Mouse (Mus musculus): ENCODE results near the gene Tenm2.
A peak's percentile ranks its signal among the peaks of the same experiment; 100 is the strongest.

Gene Tenm2

DNA sequence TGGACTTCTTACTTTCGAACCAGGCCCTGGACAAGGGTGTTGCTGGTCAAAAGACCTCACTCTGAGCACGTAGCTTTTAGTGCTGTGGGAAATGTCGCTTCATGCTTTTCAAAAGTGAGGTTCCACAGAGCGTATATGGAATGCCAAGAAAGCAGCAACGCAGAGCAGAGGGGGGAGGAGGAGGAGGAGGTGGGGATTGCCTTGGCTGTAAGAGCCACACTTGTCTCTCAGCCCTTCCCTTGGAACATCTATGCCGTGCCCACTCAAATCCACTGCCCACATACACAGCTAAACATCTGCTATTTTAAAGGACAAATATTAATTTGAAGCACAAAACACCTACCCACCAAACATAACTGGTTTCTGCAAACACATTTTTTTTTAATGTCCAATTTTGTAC lies 544.9 kb downstream of the Tenm2 start:
- no peak for DNase-seq

DNA sequence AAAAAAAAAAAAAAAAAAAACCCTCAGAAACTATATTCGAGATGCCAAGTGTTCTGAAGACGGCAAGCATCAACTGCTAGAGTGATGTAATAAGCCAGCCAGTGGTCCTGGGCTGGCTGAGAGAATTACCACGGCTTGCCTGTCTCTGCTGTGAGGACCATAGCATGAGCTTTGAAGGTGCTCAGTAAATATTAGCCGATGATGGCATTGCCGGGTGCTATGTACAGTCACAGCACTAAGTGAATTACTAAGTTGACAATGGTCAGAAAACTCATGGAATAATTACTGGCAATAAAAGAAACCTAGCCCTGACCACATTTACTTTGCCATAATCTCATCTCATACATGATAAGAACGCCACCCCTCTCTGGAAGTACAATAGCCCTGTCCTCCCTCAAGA lies 549.5 kb downstream of the Tenm2 start:
- no peak for DNase-seq

DNA sequence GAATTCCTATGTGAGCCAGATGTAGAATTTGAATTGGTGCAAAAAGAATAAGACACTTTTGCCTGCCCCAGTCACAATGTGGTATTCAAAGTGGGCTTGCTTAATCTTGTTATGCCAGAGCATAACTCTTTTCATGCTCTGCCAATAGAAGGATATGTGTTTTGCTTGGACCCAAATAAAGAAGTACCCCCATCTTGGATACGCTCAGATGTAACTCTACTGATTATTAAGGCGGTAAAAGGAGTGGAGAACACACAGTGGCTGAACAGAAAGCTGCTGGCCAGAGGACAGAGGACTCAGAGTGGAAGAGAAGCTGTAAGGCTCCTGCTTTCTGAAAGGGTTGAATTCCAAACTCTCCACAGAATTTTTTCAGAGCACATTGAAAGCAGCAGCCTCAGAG lies 556.4 kb downstream of the Tenm2 start:
- DNase-seq = no peak

DNA sequence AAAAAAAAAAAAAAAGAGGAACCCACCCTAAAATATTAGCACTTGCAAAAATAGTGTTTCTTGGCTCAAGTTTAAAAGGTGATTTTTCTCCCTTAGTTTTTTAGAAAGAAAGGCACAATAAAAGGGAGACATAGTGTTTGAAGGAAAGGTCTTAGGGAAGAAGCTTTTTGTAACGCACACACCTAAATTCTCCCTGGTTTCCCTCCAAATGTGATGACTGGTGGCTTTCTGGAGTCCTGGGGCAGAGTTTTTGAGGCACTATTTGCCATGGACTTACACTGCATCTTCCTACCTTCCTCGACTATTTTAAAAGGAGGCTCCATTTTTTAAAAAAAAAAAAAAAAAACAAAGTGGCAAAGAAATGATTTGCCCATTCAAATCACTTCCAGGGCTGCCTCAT lies 557.2 kb downstream of the Tenm2 start:
- no peak for DNase-seq

DNA sequence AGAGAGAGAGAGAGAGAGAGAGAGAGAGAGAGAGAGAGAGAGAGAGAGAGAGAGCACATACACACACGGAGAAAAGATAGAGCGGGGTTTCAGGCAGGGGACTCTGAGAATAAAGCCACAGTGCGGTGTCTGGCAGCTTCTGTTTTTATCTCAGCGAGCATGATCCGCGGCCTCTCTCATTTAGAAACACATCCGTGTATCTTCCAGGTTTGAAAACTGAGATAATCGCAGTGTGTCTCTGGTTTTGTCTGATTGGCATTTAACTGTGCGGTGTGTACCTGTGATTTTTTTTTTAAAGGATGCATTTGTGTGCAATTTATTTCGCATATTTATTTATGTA lies 557.7 kb downstream of the Tenm2 start:
- peak; percentile 61 for DNase-seq

DNA sequence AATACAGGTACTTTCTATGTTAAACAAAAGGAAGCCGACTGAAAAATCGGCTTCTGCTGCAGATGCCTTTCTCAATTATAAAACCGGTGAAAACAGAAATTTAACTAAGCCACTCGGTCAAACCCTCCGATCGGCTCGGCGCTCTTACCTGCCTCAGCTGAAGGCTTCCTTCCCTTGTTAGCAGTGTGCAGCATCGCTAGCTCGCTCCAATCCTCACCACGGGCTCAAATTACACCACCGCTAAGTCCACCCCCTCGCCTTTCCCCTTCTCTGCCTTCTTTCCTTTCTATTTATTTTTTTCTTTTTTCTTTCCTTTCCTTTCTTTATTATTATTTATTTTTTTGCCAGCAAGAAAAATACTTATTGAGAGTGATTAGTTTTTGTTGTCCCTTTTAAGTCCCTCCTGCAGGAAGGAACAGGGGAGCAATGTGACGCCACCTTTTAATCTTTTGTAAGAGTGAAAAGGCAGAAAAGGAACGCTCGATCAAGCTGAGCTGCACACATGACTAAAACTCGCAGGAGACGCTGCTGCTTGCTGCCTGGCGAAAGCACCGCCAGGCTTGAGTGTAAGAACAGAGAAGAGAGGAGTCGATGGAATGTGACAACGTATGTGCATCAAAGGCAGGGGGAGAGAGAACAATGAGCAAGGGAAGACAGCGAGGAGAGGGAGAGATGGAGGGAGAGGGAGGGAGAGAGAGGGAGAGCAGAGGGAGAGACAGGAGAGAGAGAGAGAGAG lies 558.3 kb downstream of the Tenm2 start:
- peak; percentile 84 for DNase-seq

DNA sequence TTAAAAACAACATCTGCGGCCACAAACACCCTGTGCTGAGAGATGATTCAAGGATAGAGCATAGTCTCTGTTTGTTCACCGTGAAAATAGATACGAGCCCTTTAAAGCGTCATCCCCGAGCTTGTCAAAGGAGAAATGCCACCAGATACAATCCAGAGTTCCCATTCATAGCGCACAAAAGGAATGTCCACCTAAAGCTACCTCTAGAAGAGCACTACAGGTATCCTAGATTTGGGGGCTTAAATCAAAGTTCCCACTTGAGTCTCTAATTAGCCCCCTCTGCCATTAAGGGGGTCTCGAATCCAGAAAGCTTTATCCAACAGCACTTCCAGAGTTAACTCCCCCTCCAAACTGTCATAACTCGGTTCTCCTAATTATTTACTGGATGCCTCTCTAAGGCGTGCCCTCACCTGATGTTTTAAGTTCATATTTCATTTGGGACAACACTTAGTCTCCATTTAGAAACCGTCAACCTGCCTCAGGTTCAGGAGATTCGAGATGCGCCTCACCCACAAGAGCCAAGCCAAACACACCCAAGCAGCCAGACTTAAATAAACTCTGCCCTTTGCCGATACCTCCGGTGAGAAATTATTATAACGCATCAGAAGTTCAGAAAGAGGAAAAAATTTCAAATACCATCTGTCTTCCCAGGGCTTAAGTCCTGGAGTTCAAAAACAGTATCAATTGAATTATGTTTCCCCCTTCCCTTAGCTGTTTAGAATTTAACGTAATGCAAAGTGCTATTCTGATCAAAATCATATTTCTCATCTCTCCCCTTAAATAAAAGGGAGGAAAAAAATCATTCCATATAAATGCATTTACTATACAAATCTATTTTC lies 559.1 kb downstream of the Tenm2 start:
- no peak for DNase-seq

DNA sequence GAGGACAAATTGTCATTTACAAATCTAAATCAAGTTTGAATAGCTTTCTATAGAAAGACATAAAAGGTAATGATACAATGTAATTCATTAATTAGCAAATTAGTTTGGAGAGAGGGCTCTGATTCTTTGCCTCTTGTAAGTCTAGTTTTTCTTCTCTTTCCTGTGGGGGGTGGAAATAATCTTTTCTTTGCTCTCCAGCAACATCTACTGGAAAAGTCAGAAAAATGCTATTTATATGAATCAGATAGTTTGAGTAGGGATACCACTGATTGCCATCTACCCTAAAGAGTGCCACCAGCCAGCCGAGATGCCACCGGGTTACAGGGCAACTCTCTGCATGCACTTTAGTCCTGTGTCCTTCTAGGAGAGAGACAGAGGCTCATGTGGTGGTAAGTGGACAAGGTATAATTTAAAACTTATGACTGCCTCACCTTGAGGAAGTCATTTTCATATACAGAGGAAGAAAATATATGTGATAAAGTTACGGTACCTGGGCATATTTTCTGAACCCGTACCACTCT lies 560.8 kb downstream of the Tenm2 start:
- DNase-seq = no peak

DNA sequence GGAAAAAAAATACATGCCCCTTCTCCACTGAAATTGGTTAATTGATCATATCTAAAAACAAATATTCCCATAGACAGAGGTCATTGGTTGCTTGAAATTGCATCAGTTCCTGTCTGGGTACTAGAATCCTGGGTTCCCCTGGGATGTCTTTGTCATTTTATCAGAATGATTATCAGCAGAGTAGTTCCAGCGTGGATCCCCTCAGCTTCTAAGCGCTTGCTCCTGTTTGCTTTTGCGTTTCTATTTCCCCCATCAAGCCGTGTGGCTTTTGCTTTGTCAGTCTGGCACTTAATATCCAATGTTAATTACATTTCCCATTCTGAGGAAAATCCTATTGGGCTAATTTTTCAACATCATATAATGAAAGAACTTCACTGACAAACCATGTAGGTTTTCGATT lies 561.6 kb downstream of the Tenm2 start:
- DNase-seq = no peak

DNA sequence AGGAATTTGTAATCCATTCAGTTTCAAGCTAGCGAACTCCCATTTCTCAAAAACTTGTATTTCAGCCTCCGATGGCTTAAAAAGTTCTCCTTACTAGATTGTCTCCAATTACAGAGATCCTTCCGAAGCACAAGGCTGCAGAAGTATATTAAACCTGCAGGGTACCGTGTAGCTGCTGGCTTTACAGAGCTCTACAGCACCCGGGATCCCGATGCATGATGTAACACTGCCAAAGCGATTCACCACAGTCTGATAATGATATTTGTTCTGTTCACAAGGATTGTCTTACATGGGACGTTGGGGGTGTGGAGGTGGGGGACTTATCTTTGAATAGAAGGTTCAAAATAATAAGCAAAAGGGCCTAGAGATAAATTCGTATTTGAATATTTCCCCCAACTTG lies 564.6 kb downstream of the Tenm2 start:
- no peak for DNase-seq

DNA sequence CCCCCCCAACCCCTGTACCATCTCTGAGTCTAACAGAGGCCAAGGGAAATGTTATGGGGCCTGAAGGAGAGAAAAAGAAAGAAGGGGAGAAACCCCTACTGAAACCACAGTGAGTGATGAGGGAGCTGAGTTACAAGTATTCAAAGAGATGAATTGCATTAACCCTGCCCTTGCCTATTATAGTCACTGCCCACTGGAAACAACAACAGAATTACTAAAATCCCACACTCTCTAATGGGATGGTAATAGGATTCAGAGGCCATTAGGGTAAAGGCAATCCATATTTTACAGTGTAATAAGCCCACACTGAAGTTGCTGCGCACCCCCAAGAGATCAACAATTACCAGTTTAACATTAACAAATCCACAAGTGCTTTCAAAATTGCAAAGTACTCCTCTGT lies 571.7 kb downstream of the Tenm2 start:
- DNase-seq = no peak

DNA sequence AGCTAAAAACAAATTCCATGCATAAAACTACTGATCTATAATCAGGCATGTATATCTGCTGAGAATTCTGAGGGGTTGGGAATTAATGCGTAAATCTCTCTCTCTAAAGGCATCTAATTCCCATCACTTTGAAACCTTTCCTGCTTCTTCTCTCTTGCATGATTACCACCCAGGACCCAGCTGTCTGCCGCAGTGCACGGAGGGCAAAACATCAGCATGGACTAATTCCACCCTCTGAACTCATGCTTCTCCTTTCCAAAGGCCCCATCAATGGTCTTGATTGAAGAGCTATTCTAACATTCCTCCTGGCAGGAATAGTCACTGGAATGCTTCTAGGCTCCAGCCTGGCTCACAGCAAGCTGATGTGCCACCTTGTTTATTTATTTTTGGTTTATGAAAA lies 572.2 kb downstream of the Tenm2 start:
- DNase-seq = no peak

DNA sequence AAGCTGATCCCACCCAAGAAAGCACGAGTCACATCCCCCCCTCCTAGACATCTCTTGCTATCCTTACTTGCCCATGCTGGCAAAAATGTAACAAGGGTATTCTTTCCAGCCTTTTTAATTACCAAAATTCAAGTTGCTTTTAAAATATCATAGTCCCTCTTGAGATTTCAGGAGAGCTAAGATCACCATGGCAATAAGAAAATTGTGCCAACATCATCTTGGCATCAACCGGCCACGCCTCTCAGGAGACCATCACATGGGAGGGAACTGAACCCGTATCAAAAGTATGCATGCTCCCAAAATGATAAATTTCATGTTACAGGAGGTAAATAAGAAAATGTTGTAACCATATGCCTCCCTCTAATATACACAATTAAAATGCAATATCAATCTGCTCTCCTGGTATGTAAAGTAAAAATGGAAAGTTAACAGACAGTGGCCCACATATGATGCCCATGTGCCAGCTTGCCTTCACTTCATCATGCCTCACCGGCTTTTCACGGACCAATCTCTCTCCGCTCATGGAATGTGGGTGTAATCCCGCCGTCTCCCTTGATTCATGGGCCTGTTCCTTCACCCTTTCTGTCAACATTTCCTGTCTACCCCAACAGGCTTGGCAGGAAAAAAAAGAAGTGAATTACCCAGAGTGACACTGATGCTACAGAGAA lies 582.0 kb downstream of the Tenm2 start:
- DNase-seq = no peak

DNA sequence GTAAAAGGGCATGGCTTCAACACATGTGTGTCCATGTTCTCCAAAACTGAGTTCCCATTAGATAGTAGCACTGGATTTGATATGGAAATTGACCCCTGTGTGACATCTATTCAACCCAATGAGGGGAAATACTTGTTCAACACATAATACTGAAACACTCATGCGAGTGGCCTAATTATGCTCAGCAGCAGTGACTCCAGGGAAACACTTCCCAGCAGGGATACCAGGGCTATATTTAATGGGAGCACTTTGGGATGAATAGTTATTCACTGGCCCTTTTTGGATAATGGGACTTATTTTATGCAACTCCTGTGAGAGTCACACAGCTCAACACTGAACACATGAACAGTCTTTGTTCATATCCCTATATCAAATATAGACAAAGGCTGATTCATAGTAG lies 588.6 kb downstream of the Tenm2 start:
- DNase-seq = no peak

DNA sequence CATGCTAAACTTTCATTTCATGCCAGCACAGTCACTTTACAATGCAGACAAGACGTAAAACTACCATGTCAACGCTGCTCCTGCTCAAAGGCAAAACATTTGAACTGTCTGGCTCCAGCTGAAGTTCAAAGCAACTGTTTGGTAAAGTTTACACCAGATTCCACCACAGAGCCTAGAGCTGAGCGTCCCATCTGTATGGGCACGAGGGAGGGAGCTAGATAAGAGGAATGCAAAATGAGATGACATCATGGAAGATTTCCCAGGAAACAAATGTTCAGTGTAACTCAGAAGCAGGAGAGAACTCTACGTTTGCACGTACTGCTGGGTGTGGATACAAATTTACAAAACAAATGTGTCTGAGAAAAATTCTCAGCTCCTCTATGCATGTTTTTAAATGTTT lies 600.7 kb downstream of the Tenm2 start:
- DNase-seq = peak; percentile 18

DNA sequence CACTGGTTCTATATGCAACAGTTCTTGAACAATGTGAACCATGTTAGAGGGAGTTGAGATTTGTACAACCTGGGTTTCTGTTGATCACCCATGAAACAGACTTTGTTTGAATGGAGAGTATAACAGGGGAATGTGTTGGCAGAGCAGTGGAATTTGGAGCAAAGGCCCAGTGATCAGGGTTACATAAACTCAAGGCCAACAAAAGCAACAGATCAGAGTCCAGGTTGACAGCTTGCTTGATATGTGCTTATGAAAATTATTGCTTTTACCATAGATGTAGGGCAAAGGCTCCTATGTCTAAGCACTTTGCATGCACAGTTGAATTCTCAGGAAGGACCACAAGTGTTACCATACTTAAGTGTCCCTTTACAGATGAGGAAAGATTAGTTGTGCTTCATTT lies 603.6 kb downstream of the Tenm2 start:
- no peak for DNase-seq

DNA sequence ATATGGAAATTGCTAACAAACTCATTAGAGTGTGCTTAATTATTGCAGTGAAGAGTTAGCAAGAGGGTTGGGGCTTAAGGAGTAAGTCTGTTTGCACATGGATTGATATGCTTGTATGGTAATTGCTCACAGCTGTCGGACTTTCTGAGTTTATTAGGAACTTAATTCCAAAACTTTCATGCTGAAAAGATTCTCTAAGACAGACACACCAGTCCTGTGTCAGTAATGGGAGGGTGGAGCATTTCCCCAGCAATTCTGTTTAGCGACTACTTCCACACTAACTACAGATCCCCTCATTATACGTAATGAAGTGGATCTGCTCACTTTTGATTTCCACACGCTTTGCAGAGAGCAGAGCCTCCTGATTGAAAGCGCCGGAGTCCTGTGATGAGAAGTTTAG lies 622.0 kb downstream of the Tenm2 start:
- DNase-seq = no peak

DNA sequence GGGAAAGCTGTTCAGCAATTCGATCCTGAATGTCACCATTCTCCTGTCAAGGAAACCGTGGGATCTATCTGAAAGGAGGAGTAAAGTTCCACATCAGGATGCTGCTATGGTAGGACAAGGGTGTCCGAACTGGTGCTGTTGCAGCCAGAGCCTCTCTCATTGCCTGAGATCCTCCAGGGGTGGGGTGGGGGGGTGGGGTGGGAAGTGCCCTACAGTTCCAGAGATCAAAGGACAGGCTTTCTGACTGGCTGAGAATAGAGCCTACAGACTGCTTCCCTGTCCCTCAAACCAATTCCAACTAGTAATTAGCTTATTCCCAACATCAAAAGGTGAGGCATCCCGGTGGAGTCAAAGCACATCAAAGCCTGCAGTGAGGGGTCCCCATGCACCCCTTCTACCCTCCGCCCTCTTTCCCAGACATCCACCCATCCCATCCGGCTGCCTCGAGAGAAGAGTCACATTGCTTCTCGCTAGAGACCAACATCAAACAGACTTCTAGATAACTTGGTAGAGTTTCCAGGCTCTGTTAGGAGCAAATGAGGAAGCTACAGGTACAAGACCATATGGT lies 630.9 kb downstream of the Tenm2 start:
- no peak for DNase-seq

DNA sequence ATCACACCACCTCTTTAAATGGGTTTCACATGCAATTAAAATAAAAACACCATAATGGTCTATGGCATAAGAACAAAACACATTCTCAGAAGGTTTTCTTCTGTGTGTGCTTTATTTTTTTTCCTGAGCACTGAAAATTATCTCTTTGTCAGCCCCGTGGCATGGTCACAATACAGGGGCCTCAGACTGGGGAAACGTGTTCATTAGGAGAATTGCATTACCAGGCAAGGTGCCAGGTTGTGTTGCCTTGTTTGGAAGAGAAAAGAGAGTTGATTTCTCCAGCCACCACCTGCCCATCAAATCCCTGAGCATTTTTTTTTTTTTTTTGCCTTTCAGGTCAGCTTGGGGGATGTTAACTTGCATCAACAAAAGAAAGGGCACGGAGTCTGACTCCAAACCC lies 631.5 kb downstream of the Tenm2 start:
- DNase-seq = no peak

DNA sequence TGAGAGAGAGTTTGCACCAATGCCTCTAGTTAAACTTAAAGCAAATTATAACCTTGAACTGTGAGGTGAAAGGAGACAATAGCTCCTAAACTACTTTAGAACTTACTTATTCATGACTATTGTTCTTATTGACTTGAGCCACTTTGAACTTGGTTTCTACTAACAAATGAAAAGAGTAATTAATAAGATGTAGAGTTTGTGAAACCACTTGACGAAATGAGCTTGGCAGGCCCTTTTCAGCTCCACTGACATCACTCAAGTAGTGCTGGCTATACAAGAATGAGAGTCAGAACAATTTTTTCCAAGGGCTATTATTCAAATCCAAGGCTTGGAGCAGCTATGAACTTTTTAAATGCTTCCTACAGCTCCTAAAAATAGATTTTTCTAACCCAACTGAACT lies 643.3 kb downstream of the Tenm2 start:
- DNase-seq = no peak

DNA sequence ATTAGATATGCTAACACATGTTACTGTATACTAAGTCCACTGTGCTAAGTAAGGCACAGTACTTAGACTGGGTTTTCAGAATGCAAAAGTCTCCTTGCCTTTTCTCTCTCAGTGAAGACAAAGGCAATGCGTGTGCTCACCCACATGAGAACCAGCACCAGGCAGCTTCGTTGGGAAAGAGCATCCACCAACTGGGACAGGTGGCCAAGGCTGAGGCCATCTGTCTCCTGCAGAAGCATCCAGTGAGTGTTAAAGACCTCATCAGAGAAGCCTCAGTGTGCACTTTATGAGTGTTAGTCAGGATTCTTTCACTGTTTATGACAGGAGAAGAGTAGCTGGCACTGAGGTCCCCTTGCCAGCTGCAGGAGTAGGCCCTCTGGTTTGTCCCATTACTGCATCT lies 669.6 kb downstream of the Tenm2 start:
- no peak for DNase-seq

DNA sequence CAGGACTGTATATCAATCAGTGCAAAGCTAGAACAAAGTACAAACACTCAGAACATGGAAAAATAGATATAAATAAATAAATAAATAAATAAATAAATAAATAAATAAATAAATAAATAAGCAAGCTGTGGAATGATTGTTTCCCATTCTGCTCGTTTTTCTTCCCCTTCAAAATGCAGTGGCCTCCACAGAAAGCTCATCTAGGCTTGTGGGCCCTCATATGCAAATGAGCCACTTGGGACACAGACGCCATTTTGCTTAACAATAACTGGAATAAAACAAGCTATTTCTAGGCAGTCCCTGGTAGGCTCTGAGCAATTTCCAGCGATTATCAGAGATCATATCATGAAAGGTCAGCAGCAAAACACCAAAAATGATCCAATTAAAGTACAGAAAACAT lies 672.9 kb downstream of the Tenm2 start:
- DNase-seq = no peak

DNA sequence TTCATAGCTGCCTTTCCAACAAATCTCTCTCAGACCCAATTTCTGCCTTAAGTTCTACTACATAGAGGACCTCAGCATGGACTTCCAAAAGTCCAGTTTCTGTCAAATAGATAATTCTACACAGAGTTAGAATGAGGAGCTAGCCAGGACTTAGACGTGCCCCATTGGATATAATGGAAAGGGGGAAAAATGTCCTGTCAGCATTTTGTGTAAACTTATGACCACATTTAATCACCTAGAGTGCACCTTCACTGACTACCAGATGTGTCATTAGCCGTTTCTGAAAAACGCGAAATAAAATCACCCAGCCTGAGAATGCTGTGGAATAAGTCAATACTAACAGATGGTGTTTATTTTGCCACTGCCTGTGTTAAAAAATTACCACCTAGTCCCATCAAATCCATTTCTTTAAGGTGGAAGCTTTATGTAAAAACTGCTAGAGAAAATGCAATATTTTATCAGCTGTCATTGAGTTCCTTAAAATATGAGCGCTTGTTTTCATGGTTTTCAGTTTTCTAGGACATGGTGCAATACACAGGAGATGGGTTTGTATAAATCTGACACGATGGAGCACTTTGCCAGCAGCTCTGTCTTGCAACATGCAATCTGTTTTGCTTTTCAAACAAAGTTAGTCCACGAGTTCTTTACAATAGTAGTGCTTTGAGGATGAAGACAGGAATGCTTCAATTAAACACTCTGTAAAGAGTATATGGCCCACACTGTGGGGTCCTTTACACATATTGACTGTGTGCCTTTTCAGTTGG lies 674.8 kb downstream of the Tenm2 start:
- no peak for DNase-seq
